Mouse (Mus musculus) liver, embryonic 11.5 days (tissue): ENCODE results near the gene Cwf19l1. TPM values are rescaled to one million over a fixed set of nuclear protein-coding genes. Genes with fewer than 3 reads are reported as not detected.

ENCODE experiments used
- ATAC-seq: fragments of 200-750 bp; cut with Nextera tagmentation; replicated peaks from 2 replicates; pipeline ENCODE4 v1.8.0; 2017; ENCODE audit warnings: moderate number of reproducible peaks, mild to moderate bottlenecking, moderate TSS enrichment, moderate library complexity; ENCODE audit not compliant: low FRiP score
- DNase-seq: peaks from one replicate; pipeline ENCODE4 v3.0.0-alpha.2; 2017; ENCODE audit warnings: low spot score
- H3K27ac ChIP-seq: fragments of 300-500 bp; sonication (generic); 2 replicates; pipeline ENCODE4 v1.5.1; 2014; ENCODE audit warnings: mild to moderate bottlenecking, low read depth, low read length, control low read depth
- H3K27me3 ChIP-seq: fragments of 300-500 bp; sonication (generic); replicated peaks from 2 replicates; pipeline ENCODE4 v1.6.1; 2014; ENCODE audit warnings: low read length, mixed read lengths; ENCODE audit not compliant: control insufficient read depth, insufficient read depth
- H3K36me3 ChIP-seq: fragments of 300-500 bp; sonication (generic); 2 replicates; pipeline ENCODE4 v1.6.1; 2014; ENCODE audit warnings: mild to moderate bottlenecking, low read length, moderate library complexity, mixed read lengths; ENCODE audit not compliant: control insufficient read depth, insufficient read depth
- H3K4me1 ChIP-seq: fragments of 300-500 bp; sonication (generic); replicated peaks from 2 replicates; pipeline ENCODE4 v1.6.1; 2014; ENCODE audit warnings: low read length, mixed read lengths; ENCODE audit not compliant: control insufficient read depth, insufficient read depth
- H3K4me2 ChIP-seq: fragments of 300-500 bp; sonication (generic); 2 replicates; pipeline ENCODE4 v1.6.1; 2014; ENCODE audit warnings: mild to moderate bottlenecking, control low read depth, moderate library complexity
- H3K4me3 ChIP-seq: fragments of 300-500 bp; sonication (generic); 2 replicates; pipeline ENCODE4 v1.5.1; 2014; ENCODE audit warnings: low read depth, low read length, control low read depth
- H3K9ac ChIP-seq: fragments of 300-500 bp; sonication (generic); 2 replicates; pipeline ENCODE4 v1.6.1; 2014; ENCODE audit warnings: low read depth, low read length, control low read depth
- H3K9me3 ChIP-seq: fragments of 300-500 bp; sonication (generic); 2 replicates; pipeline ENCODE4 v1.6.1; 2016; ENCODE audit warnings: low read length, inconsistent platforms, mixed read lengths; ENCODE audit not compliant: control insufficient read depth
- WGBS: fragments of 180-500 bp; shearing (Covaris S2); extraction: QIAGEN DNeasy Blood & Tissue Kit; methylation state at CpG from one replicate; pipeline ENCODE4 v1.1.7; 2014; 5-methylcytosine and 5-hydroxymethylcytosine counted together
- polyA plus RNA-seq: library from polyadenylated mRNA; unstranded; fragments of >200 nt; fragmentation: Nextera tagmentation; extraction: Ambion mirVana; gene quantifications from 2 replicates; pipeline ENCODE4 v1.2.1, GENCODE M21; 2014

The Cwf19l1 gene
- polyA plus RNA-seq, 1 experiment from 2014 or later = 42.3 TPM

DNA sequence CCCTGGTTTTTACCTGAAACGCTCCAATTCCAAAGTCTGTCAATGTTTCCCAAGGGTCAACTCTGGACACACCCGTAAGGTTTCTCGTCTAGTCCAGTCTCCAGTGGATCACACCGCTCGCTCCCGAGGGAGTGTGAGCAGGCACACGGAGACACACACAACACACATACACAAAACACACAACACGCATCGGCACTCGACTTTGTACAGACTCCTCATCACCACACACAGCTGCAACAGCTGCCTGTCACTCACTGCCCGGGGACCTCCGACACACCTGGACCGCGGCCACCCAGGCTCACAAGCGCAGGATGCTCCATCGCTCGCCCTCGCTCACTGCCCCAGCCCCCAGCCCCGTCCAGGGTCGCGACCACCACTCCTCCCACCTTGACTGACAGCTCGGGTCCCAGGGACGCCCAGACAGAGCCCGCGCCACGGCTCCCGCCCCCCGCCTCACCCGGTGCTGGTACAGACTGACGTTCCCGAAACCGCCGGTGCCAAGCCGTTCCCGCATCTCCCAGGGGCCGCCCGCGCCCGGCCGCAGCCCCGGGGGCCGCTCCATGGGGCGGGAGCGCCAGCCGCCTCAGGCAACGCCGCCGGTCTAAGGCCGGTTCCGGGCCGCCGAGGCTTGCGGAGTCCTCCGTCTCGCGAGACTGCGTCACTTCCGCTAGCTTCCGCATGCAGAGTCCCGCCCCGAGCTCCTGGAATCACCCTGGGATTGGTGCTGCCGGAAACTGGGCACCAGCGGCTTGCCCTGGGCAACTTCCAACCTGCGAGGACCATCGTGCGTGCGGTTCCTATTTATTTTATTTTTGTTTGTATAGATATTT is 28.6 kb downstream of the Cwf19l1 start, which contains the start of gene Chuk:
Gene Chuk, minus strand, starts transcription at position 650 of the 830 bp plus-strand sequence.
- DNase-seq (peak; percentile 92), ATAC-seq (peak; percentile 98)
- H3K4me1 ChIP-seq = peaks cover 16% of the 10 kb centered on the region
- 1% methylated on average over 67 of the region's 67 CpGs for WGBS
- peak within 1 kb of the TSS; percentile 85 for H3K4me2 ChIP-seq
- H3K4me3 ChIP-seq = peak within 1 kb of the TSS; percentile 91
- H3K9me3 ChIP-seq = no peaks in the 10 kb centered on the region
- H3K9ac ChIP-seq = peak within 1 kb of the TSS; percentile 84
- peaks cover 8% of the 10 kb centered on the region for H3K36me3 ChIP-seq
- peak within 1 kb of the TSS; percentile 61; the same call in 1 of the 2 replicates for H3K27ac ChIP-seq
- no peaks in the 10 kb centered on the region for H3K27me3 ChIP-seq

DNA sequence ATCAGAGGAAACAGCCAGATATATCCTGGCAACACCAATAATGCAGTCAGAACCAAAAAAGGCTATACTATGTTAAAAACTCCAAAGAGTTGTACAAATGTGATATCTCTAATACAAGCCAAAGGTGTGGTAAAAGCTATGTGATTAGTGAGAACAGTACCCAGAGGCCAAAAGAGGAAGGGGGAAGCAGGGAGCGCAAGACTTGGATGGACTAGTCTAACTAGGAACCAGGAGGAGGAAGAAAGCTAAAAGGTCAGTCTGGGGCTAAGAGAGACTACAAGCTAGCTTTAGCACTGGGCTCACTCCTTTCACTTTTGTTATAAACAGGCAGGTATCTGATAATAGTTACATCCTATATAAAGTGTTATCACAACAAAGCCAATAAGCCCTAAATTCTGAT is 31.3 kb downstream of the Cwf19l1 start:
- Histone ChIP-seq H3K36me3 (peaks cover 6% of the 10 kb centered on the region; the same call in 1 of the 2 replicates), H3K9me3 (no peaks in the 10 kb centered on the region), H3K27me3 (no peaks in the 10 kb centered on the region), H3K27ac (no peak overlapping the region), H3K4me1 (peaks cover 16% of the 10 kb centered on the region), H3K4me2 (no peak overlapping the region), H3K4me3 (no peak overlapping the region), H3K9ac (no peak overlapping the region)
- DNase-seq (no peak), ATAC-seq (no peak)
- 81% methylated on average over 1 of the region's 1 CpGs for WGBS

DNA sequence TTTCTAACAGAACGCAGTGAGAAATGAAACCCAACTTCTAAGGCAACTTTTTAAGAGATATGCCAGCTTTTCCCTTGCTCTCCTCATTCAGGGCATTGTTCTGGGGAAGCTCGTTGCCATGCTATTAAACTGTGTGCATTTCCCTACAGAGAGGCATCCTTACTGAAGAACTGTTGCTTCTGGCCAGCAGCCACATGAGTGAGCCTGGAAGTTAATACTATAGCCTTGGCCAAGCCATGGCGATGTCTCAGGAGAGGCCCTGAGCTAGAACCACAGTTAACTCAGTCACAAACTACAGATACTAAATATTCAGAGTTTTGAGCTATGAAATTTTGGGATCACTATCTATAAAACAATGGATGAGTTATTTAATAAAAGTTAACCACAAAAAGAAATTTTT is 32.7 kb downstream of the Cwf19l1 start:
- no peak for ATAC-seq
- WGBS = 93% methylated on average over 3 of the region's 3 CpGs
- H3K27me3 ChIP-seq = no peaks in the 10 kb centered on the region
- H3K9me3 ChIP-seq = no peaks in the 10 kb centered on the region
- no peak overlapping the region for H3K4me3 ChIP-seq
- DNase-seq = no peak
- peaks cover 16% of the 10 kb centered on the region for H3K4me1 ChIP-seq
- no peak overlapping the region for H3K27ac ChIP-seq
- peaks cover 12% of the 10 kb centered on the region; the same call in 1 of the 2 replicates for H3K36me3 ChIP-seq
- H3K4me2 ChIP-seq = no peak overlapping the region
- H3K9ac ChIP-seq = no peak overlapping the region

DNA sequence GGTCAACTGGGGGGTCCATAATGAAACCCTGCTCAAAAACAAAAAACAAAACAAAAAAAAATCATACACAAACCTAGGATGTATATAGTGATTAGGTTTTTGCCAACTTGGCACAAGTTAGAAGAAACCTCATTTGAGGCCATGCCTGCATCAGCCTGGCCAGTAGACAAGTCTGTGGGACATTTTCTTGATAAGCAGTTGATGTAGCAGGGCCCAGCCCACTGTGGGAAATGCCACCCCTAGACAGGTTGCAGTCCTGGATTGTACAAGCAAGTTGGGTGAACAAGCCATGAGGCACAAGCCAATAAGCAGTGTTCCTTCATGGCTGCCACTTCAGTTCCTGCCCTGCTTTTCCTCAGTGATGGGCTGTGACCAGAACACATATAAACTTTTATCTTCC is 34.8 kb downstream of the Cwf19l1 start:
- no peak overlapping the region for H3K4me2 ChIP-seq
- H3K4me1 ChIP-seq = peaks cover 5% of the 10 kb centered on the region
- ATAC-seq (no peak), DNase-seq (no peak)
- H3K9ac ChIP-seq = no peak overlapping the region
- peaks cover 23% of the 10 kb centered on the region for H3K36me3 ChIP-seq
- H3K9me3 ChIP-seq = no peaks in the 10 kb centered on the region
- no peak overlapping the region for H3K4me3 ChIP-seq
- H3K27ac ChIP-seq = no peak overlapping the region
- H3K27me3 ChIP-seq = no peaks in the 10 kb centered on the region

DNA sequence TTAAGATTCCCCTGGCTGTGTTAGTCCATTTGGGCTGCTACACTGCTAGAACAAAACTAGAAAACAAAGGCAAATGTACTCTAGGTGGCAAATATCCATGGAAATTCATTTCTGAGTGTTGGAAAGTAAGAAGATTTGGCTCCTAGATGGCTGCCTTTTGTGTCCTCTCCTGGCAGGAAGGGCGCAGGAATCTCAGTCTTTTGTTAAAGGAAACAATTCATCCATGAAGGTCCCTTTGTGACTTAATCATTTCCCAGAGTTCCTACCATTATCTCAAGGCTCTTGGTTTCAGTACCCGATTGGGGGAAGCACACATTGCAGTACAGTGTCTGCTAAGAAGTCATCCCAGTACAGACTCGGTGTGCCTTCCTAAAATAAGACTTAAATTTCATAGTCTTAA is 49.4 kb downstream of the Cwf19l1 start:
- WGBS = 69% methylated on average over 3 of the region's 3 CpGs
- H3K9ac ChIP-seq = no peak overlapping the region
- no peaks in the 10 kb centered on the region for H3K4me1 ChIP-seq
- no peaks in the 10 kb centered on the region for H3K27me3 ChIP-seq
- no peak overlapping the region for H3K27ac ChIP-seq
- H3K9me3 ChIP-seq = no peaks in the 10 kb centered on the region
- peaks cover 9% of the 10 kb centered on the region; the same call in 1 of the 2 replicates for H3K36me3 ChIP-seq
- no peak for ATAC-seq
- no peak overlapping the region for H3K4me3 ChIP-seq
- H3K4me2 ChIP-seq = no peak overlapping the region
- no peak for DNase-seq

DNA sequence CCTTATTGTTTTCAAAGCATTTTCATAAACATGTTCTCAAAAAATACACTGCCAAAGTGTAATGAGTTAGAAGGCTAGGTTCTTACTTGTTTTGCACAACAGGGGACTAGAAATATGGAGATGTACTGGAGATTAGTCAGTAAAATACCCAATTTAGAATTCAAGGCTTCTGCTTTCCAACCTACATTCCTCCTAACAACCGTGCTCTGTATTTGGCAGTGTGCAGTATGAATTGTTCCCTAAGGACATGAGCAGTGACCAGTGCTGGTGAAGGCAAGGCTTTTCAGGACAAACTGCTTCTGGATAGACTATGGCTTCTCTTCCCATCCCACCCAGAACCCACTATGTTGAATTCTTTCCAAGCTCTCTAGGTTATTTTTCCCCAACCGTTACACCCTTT is 54.8 kb downstream of the Cwf19l1 start:
- Histone ChIP-seq H3K9ac (no peak overlapping the region), H3K27ac (no peak overlapping the region), H3K27me3 (no peaks in the 10 kb centered on the region), H3K4me2 (no peak overlapping the region), H3K4me3 (no peak overlapping the region), H3K4me1 (no peaks in the 10 kb centered on the region), H3K36me3 (peaks cover 12% of the 10 kb centered on the region; the same call in 1 of the 2 replicates), H3K9me3 (no peaks in the 10 kb centered on the region)
- no peak for ATAC-seq
- DNase-seq = no peak
- WGBS = 96% methylated on average over 2 of the region's 2 CpGs

DNA sequence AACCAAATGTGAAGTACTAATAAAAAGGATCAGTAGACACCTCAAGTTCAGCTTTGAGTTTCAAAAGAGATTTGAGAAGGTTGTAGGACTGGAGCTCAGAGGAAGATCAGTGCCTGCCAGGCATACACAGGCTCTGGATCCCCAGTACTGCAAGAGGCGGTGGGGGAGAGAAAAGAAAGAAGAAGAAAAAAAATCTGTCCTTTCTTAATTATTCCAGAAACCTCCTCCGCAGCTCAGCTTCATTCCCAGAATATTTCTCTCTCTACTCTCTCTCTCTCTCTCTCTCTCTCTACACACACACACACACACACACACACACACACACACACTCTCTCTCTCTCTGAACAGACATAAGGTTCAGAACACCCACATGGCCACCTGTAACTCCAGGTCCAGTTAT is 55.7 kb downstream of the Cwf19l1 start:
- Histone ChIP-seq H3K27me3 (no peaks in the 10 kb centered on the region), H3K27ac (no peak overlapping the region), H3K9ac (no peak overlapping the region), H3K9me3 (no peaks in the 10 kb centered on the region), H3K4me1 (no peaks in the 10 kb centered on the region), H3K4me2 (no peak overlapping the region), H3K4me3 (no peak overlapping the region), H3K36me3 (peaks cover 12% of the 10 kb centered on the region; the same call in 1 of the 2 replicates)
- no peak for ATAC-seq
- DNase-seq = no peak
- 90% methylated on average over 2 of the region's 2 CpGs for WGBS

DNA sequence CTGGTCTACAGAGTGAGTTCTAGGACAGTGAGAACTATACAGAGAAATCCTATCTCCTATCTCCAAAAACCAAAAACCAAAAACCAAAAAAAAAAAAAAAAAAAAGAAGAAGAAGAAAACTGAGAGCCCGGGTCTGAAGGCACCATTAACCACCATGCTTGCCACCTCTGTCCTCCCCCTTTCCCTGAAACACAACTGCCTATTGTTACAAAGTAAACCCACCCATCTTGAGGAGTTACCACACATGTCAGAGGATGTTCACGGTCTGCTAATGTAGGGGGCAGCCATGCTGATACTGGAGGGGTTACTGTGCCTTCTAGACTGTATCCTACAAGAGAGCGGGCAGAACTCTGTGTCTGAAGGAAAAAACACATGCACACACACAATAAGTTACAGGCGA is 58.7 kb downstream of the Cwf19l1 start:
- Histone ChIP-seq H3K27me3 (no peaks in the 10 kb centered on the region), H3K4me3 (no peak overlapping the region), H3K4me2 (no peak overlapping the region), H3K9ac (no peak overlapping the region), H3K9me3 (no peaks in the 10 kb centered on the region), H3K27ac (no peak overlapping the region), H3K4me1 (no peaks in the 10 kb centered on the region), H3K36me3 (peaks cover 12% of the 10 kb centered on the region; the same call in 1 of the 2 replicates)
- DNase-seq (no peak), ATAC-seq (no peak)
- 86% methylated on average over 4 of the region's 4 CpGs for WGBS

DNA sequence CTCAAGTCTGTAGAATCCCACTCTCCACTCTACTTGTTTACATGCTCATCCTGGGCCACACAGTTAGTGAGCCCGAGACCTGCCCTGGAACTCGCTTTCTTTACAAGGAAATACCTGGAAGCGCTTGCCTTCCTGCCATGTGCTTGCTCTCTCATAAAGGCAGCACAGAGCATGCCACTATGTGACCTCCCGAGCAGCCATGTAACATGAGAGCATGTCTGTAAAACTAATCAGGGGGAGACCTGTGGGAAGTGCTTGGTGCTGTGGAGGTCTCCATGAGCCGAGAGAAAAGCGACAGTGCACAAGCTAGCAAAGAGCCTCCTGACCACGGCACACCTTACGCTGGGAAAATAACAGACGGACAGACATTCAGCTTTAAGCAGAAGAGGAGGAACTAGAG is 59.2 kb downstream of the Cwf19l1 start:
- WGBS = 89% methylated on average over 9 of the region's 9 CpGs
- no peak overlapping the region for H3K4me3 ChIP-seq
- no peaks in the 10 kb centered on the region for H3K27me3 ChIP-seq
- ATAC-seq (no peak), DNase-seq (no peak)
- H3K27ac ChIP-seq = no peak overlapping the region
- H3K9me3 ChIP-seq = no peaks in the 10 kb centered on the region
- H3K4me1 ChIP-seq = no peaks in the 10 kb centered on the region
- H3K9ac ChIP-seq = no peak overlapping the region
- peaks cover 12% of the 10 kb centered on the region; the same call in 1 of the 2 replicates for H3K36me3 ChIP-seq
- no peak overlapping the region for H3K4me2 ChIP-seq
